Mouse (Mus musculus) gastrocnemius, postnatal 14 days (tissue): ENCODE measurements around the gene Slc16a5. TPM values are rescaled to one million over a fixed set of nuclear protein-coding genes. Genes with fewer than 3 reads are reported as not detected.
"Not testable (repeated sequence)": the region's sequence is repeated elsewhere in the genome, so short reads cannot be mapped to it uniquely, and the experiment has no call there.

Experiments used
- DNase-seq: peaks from one replicate; pipeline ENCODE4 v3.0.0; 2021; ENCODE audit warnings: mixed read lengths
- intact Hi-C: fragments of 180-260 bp; cut with DNase I; formaldehyde crosslinking; loops from one replicate; pipeline ENCODE4 v1.15.1; 2025; ENCODE audit warnings: low total_unique reads
- total RNA-seq, 2 experiments: library from RNA; stranded (reverse); gene quantifications; 2 replicates each; pipeline ENCODE4 v1.2.3; 2021

Slc16a5 gene
- total RNA-seq, 2 experiments from 2014 or later, result not detected

DNA sequence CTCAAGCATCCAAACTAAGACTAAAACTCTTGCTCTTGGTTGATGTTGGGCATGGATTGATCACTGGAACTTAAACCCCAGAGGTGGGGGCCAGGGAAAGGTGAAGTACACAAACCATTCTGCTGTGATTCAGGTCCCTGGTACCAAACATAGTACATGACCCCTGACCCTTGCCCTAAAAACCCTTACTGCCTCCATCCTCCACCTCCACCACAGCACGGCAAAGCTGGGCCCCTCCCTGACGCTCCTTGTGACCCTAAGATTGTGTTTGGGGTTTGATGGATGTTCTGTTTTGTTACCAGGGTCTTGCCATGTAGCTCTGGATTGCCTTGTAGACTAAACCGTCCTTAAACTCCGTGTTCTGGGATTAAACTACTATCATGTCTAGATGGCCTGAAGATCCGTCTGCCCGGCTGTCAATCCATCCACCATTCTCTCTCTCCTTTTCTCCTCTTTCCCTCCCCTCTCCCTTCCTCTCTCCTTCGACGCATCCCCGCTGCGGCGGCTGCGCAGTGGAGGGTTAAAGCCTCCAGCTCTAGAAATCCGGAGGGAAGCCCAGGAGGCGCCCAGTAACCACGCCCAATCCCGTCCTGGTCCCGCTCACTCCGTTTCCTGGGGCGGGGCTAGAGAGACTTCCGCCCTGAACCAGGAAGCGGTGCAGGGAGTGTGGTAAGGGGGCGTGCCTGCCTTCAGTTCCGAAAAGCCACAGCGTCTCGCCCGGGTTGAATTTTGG is 12.9 kb downstream of the Slc16a5 start, which contains the start of gene Armc7:
TSS of gene Armc7 (plus strand) at position 643 of the 733 bp plus-strand sequence.
- intact Hi-C loops, result no loop called here

DNA sequence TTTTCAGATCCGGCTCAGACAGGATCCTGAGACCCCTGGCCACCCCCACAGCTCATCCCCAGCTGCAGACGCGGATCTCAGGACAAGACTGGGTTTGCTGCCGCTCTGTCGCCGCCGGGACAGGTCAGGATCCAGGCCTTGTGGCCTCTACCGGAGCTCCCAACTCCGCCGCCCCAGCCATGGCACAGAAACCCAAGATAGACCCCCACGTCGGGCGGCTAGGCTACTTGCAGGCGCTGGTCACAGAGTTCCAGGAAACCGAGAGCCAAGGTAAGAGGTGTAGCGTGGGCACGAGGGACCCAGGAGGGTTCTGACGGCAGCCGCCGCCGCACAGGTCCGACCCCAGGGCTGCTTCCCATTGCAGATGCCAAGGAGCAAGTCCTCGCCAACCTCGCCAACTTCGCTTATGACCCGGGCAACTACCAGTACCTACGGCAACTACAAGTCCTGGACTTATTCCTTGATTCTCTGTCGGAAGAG is 13.5 kb downstream of the Slc16a5 start:
- no peak for DNase-seq
- intact Hi-C loops, result no loop called here

More for the DNA sequence above, 12.9 kb downstream of the Slc16a5 start, which contains the start of gene Armc7:
- peak; percentile 95 for DNase-seq

DNA sequence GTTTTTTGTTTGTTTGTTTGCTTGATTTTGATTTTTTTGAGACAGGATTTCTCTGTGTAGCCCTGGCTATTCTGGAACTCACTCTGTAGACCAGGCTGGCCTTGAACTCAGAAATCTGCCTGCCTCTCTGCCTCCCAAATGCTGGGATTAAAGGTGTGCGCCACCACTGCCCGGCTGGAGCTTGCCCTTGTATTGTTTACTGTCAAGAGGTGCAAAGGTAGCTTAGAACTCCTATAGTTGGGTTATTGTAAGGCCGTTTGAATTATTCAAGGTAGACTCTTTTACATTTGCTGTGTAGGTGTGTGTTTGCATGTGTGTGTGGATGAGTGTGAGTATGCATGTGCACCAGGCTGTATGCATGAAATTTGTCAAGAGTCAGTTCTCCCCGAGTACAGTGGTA is 14.4 kb downstream of the Slc16a5 start:
- intact Hi-C loops, DNase-seq: not testable (repeated sequence)

DNA sequence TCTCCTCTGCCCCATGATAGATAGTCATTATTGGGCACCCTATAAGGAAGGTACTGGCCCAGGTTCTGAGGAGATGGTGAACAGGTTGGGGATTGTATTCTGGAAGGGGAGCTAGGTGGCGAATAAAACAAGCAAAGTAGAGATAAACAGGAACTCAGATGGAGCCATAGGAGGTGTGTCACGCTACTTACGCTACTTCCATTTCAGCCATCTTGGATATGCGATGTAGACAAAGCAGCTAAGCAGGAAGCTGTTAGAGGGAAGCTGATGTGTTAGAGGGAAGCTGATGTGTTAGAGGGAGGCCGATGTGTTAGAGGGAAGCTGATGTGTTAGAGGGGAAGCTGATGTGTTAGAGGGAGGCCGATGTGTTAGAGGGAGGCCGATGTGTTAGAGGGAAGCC is 15.1 kb downstream of the Slc16a5 start:
- DNase-seq, intact Hi-C loops: not testable (repeated sequence)

DNA sequence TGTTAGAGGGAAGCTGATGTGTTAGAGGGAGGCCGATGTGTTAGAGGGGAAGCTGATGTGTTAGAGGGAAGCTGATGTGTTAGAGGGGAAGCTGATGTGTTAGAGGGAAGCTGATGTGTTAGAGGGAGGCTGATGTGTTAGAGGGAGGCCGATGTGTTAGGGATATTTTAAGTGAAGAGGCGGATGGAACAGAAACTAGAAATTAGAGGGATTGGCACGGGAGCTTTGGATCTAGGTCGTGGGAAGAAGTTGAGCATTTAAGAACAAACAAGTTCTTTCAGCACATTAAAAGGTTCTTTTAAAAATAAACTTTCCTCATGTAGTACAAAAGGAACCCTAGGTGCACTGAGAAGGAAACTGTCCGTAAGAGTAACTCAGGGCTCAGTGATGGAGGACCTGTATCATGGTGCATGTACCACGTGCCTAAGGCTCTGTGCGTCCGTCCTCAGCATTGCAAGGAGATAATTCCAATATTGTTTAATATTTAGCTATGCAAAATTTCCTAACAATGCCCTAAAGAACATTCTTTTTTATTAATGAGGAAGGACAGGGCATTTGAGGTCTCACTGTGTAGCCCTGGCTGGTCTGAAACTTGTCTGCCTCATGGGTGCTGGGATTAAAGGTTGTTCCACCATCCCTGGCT is 16.1 kb downstream of the Slc16a5 start:
- intact Hi-C loops, result no loop called here
- DNase-seq, result no peak

DNA sequence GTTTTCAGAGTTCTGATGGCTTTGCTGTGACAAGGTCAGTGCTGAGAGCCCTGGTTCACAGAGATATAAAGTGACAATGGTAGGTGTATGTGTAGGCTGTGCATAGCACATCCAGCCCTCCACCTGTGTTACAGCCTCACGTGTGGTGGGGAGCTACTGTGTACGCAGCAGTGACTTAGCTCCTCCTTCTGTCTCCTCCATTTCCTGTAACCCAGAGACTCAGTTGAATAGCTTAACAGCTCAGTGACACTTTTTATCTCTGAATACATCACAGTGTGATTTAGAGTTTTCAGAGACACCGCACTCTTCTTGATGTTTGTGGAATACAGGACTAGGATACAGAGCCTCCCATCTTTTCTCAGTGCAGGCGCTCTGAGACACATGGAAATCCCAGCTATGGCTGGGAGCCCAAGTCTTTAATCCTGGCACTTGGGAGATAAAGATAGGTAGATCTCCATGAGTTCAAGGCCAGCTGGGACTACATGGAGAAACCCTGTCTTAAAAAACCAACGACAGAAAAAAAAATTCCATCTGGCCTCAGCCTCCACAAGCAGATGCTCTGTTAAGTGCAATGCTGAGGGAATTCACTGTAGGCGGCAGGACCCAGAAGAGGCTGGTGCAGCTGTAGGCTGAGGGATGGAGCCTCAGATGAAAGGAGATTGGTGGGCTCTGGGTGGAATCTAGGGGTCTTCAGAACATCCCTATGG is 19.4 kb downstream of the Slc16a5 start:
- intact Hi-C loops, result no loop called here
- no peak for DNase-seq

DNA sequence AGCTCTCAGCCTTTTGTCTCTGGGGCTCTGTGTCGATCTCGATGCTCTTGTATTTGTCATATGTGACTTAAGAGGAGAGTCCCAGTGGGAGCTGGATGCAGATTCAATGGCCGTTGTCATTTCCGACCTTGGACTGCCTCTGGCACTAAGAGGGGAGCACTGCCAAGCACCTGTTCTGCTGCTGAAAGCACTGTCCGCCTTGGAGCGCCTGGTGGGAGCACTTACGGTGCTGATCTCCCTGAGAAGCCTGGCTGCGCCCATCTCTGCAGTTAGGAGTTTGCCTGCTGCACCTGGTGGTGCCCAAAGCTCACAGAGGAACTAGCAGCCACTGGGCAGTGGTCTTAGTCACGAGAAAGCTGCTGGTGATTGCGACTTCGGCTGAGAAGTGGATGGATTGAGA is 21.0 kb downstream of the Slc16a5 start:
- DNase-seq, result peak; percentile 44
- intact Hi-C loops, result no loop called here

DNA sequence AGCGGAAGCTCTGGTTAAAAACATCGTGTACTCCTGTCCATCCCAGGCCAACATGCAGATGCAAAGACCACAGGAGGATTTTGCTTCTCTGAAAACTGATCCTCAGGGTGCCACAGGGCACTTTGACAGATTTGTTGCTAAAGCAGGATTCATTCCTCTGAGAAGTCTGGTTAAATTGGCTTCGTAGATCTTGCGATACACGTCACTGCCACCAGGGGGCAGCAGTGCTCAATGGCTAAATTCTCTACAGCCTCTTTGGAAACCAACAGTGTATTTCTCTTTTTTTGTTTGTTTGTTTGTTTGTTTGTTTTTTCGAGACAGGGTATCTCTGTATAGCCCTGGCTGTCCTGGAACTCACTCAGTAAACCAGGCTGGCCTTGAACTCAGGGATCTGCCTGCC is 21.5 kb downstream of the Slc16a5 start:
- peak; percentile 65 for DNase-seq
- intact Hi-C loops, result no loop called here

DNA sequence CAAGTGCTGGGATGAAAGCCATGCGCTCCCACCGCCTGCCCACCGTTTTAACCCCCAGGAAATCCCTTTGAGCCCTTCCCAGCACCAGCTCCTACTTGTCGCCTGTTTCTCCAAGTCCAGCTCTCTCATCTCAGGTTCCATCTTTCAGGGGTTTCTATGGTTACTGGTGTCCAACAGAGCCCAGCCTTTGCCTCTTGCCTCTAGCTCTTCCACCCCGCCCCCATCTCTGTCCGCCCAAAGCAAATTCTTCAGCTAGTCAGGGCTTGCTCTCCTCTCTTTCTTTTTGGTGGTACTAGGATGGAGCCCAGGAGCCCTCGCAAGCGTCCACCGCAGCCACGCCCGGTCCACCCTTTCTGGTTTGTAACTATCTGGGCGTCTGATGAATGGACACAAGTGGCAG is 22.9 kb downstream of the Slc16a5 start:
- no peak for DNase-seq
- intact Hi-C loops, result no loop called here

DNA sequence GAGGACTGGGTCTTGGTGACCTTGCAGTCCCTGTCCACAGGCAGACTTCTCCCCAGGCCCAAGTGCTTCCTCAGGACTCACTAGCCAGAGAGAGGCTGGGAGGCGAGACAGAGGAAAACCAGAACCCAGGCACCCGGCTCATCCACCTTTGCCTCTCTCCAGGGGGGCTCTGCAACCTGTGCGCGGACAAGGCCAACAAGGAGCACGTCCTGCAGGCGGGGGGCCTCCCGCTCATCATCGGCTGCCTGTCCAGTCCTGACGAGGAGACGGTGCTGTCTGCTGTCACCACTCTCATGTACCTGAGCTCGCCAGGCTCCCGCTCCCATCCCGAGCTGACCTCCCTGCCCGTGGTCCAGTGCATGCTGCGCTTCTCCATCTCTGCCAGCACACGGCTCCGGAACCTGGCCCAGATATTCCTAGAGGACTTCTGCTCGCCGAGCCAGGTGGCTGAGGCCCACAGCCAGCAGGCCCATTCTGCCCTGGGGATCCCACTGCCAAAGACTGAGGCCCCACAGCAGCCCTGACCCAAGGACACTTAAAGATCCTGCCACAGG is 26.4 kb downstream of the Slc16a5 start:
- no peak for DNase-seq
- intact Hi-C loops, result no loop called here

DNA sequence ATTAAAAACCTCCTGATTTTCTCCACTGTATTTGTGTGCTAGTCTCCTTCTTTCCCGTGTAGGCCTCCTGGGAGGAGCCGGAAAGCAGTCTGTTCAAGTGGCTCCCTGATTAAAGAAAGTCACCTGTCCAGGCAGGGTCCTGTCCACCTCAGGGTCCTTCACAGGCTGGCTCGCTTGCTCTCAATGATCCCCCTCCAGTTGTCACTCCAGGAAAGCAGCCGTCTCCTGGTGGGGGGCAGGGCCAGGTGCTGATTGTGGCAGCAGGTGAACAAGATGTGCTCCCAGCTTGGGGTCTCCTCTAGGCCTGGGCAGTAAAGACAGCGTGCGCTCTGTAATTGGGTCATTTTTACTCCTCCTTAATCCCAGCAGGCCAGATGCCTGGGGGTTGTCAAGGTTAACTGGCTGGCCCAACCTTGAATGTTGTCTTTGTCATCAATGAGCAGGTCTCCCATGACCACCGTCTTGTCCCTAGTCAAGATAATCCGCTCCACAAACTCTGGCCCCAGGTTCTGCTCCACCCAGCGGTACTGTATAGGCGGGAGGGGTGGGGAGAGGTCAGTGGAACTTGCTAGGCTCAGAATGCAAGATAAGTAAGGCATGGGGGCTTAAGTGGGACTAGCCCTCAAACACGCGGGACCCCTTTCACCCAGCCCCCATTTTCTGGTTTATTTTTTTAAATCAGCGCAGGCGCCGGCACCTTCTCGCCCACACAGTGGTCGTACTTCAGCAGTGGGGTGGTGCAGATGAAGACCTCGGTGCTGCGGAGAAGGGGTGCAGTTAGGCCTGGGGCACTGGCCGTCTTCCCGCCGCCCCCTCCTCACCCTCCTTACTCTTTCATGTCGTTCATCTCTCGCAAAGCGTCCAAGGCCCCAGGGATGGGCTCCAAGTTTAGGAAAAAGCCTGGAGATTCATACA is 28.4 kb downstream of the Slc16a5 start:
- DNase-seq, result no peak
- intact Hi-C loops, result loop anchor here (10.0 kb wide), 1 partner anchor 114 kb away; the partner anchor contains the start of genes Gga3 and Mrps7

DNA sequence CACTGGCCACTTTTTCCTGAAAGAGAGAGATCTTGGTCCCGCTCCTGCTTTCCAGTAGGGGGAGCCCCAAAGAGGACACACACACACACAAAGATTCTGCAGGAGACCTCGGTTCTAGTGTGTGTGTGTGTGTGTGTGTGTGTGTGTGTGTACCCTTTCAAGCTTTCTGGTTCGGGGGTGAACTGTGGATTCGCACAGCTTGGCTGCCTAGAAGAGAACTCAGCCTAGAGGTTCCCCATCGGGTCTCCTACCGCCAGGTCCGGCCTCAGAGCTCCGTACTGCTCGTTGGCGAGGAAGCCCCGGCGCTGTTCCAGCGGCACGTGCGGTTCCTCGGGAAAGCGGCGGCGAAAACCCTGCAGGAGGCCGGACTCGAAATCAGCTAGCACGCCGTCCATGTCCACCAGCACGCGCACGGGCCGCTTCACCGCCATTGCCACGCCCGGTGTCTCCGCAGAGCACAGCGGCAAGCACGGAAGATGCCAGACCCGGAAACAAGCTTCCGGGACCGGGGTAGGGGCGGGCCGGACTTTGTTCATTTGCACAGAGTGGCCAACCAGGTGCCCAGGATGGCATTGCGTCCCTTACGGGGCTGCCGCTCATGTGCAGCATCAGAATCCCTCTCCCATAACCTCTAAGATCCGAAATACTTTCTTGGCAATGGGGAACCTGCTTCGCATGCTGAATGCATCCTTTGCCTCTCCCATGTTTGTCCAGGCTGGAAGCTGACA is 29.2 kb downstream of the Slc16a5 start, which contains the start of gene Nt5c:
TSS of gene Nt5c (minus strand) at position 507 of the 728 bp plus-strand sequence.
- intact Hi-C loops, result loop anchor here (10.0 kb wide), 1 partner anchor 113 kb away; the partner anchor contains the start of genes Gga3 and Mrps7
- peak; percentile 82 for DNase-seq

DNA sequence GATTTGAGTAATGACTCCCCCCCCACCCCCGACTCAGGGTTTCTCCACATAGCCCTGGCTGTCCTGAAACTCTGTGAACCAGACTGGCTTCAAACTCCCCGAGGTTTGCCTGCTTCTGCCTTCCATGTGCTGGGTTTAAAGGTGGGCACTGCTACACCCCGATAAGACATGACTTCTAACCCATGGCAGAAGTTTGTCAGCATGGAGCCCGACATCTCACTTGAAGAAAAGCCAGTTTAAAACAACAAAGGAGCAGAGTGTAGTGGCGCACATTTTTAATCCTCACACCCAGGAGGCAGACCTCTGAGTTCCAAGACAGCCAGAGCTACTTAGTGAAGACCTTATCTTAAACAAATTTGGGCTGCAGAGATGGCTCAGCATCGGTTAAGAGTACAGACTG is 30.1 kb downstream of the Slc16a5 start:
- intact Hi-C loops, result loop anchor here (10.0 kb wide), 1 partner anchor 112 kb away; the partner anchor contains the start of genes Gga3 and Mrps7
- DNase-seq, result no peak

DNA sequence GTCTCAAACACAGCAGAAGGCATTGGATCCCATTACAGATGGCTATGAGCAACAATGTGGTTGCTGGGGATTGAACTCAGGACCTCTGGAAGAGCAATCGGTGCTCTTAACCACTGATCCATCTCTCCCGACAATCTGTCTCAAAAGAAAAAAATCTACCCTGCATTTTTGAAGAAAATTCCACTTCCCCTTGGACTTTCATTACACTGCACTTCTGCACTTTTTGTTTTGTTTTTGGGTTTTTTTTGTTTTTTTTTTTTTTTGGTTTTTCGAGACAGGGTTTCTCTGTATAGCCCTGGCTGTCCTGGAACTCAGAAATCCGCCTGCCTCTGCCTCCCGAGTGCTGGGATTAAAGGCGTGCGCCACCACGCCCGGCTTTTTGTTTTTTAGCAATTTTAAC is 34.3 kb downstream of the Slc16a5 start:
- intact Hi-C loops, result loop anchor here (10.0 kb wide), 1 partner anchor 108 kb away; the partner anchor contains the start of genes Gga3 and Mrps7
- not testable (repeated sequence) for DNase-seq

DNA sequence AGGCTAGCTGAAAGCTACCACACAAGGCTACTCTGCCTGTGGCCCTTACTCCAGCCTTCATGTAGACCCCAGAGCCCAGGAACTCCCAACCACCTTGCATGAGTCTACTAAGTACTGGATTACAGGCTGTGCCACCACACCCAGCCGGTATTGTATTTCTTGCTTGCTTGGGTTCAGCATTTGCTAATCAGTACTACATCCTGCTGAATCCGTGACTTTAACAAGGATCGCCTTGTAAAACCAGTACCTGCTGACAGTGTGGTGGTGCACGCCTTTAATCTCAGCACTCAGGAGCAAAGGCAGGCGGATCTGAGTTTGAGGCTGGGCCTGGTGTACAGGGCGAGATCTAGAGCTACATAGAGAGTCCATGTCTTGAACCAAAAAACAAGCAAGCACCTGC is 40.4 kb downstream of the Slc16a5 start:
- intact Hi-C loops, result no loop called here
- DNase-seq, result no peak

DNA sequence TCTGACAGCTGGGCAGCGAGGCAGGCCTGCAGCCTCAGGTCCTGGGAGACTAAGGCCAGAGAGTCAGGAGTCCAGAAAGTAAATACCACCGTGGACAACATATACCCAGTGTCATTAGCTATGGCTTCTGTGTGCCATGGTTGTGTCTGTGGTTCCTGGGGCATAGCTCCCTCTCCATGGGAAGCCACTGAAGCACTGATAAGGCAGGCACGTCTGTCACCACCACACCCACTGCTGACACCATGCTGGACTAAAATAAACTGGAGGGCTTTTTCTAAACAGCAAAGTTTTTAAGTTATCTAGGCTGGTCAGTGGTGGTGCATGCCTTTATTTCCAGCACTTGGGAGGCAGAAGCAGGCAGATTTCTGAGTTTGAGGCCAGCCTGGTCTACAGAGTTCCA is 44.3 kb downstream of the Slc16a5 start:
- DNase-seq, result no peak
- intact Hi-C loops, result no loop called here

DNA sequence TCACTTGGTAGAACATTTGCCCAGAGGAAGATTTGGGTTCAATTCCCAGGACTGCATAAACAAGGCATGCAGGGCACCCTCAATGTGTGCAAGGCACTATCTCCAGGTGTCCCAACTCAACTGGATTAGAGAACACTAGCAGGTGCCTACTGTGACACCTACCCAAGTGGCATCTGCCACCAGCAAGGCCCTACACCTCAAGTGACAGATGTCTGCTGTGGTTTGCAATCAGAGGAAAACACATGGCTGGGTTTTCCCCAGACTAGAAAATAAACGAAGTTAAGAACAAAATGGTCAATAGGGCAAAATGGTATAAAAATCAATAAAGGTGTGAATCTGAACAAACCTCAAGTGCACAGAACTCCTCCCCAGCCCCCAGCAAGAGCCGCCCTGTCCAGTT is 45.8 kb downstream of the Slc16a5 start:
- intact Hi-C loops, result no loop called here
- no peak for DNase-seq
